Mouse (Mus musculus): ENCODE measurements around the gene Alg11. TPM values are rescaled to one million over a fixed set of nuclear protein-coding genes. Genes with fewer than 3 reads are reported as not detected.

The Alg11 gene
- polyA plus RNA-seq, 1 experiment: not detected

GRCm38 (mm10) chr8:22037022-22037421 lies 23.5 kb upstream of the Alg11 start:
- H3K27ac ChIP-seq (ENCODE audit: insufficient read depth, low read depth, low read length): no peak overlapping the region
- no peak for TF ChIP-seq CTCF (IDR thresholded peaks at IDR 0.05; ENCODE audit: insufficient read depth, low read depth, low read length)
- no peak for TF ChIP-seq POLR2A (IDR thresholded peaks at IDR 0.05; ENCODE audit: insufficient read depth, low read depth, low read length)
- H3K4me1 ChIP-seq (ENCODE audit: control insufficient read depth, insufficient read depth, low read length): peaks cover 5% of the 10 kb centered on the region; the same call in 1 of the 2 replicates
- 73% methylated on average over 7 of the region's 7 CpGs for WGBS
- H3K4me3 ChIP-seq (ENCODE audit: insufficient read depth, low read depth, low read length): no peak overlapping the region

GRCm38 (mm10) chr8:22039468-22040152 lies 20.9 kb upstream of the Alg11 start:
- Histone ChIP-seq H3K4me1 (ENCODE audit: control insufficient read depth, insufficient read depth, low read length) (peaks cover 5% of the 10 kb centered on the region; the same call in 1 of the 2 replicates), H3K27ac (ENCODE audit: insufficient read depth, low read depth, low read length) (no peak overlapping the region), H3K4me3 (ENCODE audit: insufficient read depth, low read depth, low read length) (no peak overlapping the region)
- WGBS: 14% methylated on average over 15 of the region's 15 CpGs
- TF ChIP-seq POLR2A (IDR thresholded peaks at IDR 0.05; ENCODE audit: insufficient read depth, low read depth, low read length) (no peak), CTCF (IDR thresholded peaks at IDR 0.05; ENCODE audit: insufficient read depth, low read depth, low read length) (no peak)

GRCm38 (mm10) chr8:22040153-22040509 lies 20.4 kb upstream of the Alg11 start:
- Histone ChIP-seq H3K27ac (ENCODE audit: insufficient read depth, low read depth, low read length) (no peak overlapping the region), H3K4me3 (ENCODE audit: insufficient read depth, low read depth, low read length) (no peak overlapping the region), H3K4me1 (ENCODE audit: control insufficient read depth, insufficient read depth, low read length) (peaks cover 5% of the 10 kb centered on the region; the same call in 1 of the 2 replicates)
- WGBS: 44% methylated on average over 6 of the region's 6 CpGs
- TF ChIP-seq POLR2A (IDR thresholded peaks at IDR 0.05; ENCODE audit: insufficient read depth, low read depth, low read length) (no peak), CTCF (IDR thresholded peaks at IDR 0.05; ENCODE audit: insufficient read depth, low read depth, low read length) (no peak)

GRCm38 (mm10) chr8:22042515-22042914 lies 18.0 kb upstream of the Alg11 start:
- WGBS: 81% methylated on average over 3 of the region's 3 CpGs
- no peak for TF ChIP-seq CTCF (IDR thresholded peaks at IDR 0.05; ENCODE audit: insufficient read depth, low read depth, low read length)
- no peak for TF ChIP-seq POLR2A (IDR thresholded peaks at IDR 0.05; ENCODE audit: insufficient read depth, low read depth, low read length)
- Histone ChIP-seq H3K4me3 (ENCODE audit: insufficient read depth, low read depth, low read length) (no peak overlapping the region), H3K4me1 (ENCODE audit: control insufficient read depth, insufficient read depth, low read length) (peaks cover 5% of the 10 kb centered on the region; the same call in 1 of the 2 replicates), H3K27ac (ENCODE audit: insufficient read depth, low read depth, low read length) (no peak overlapping the region)

- TF ChIP-seq POLR2A (IDR thresholded peaks at IDR 0.05; ENCODE audit: insufficient read depth, low read depth, low read length): no peak
- WGBS: 76% methylated on average over 12 of the region's 12 CpGs
- no peak overlapping the region for H3K4me3 ChIP-seq (ENCODE audit: insufficient read depth, low read depth, low read length)
- no peak overlapping the region for H3K27ac ChIP-seq (ENCODE audit: insufficient read depth, low read depth, low read length)
- H3K4me1 ChIP-seq (ENCODE audit: control insufficient read depth, insufficient read depth, low read length): peaks cover 5% of the 10 kb centered on the region; the same call in 1 of the 2 replicates
Observed at GRCm38 (mm10) chr8:22043706-22044105, 16.8 kb upstream of the Alg11 start.

GRCm38 (mm10) chr8:22047699-22048464 lies 12.6 kb upstream of the Alg11 start:
- no peak overlapping the region for H3K4me3 ChIP-seq (ENCODE audit: insufficient read depth, low read depth, low read length)
- 21% methylated on average over 2 of the region's 2 CpGs for WGBS
- TF ChIP-seq CTCF (IDR thresholded peaks at IDR 0.05; ENCODE audit: insufficient read depth, low read depth, low read length) (no peak), POLR2A (IDR thresholded peaks at IDR 0.05; ENCODE audit: insufficient read depth, low read depth, low read length) (no peak)
- no peaks in the 10 kb centered on the region for H3K4me1 ChIP-seq (ENCODE audit: control insufficient read depth, insufficient read depth, low read length)
- no peak overlapping the region for H3K27ac ChIP-seq (ENCODE audit: insufficient read depth, low read depth, low read length)

GRCm38 (mm10) chr8:22054674-22055491 lies 5.6 kb upstream of the Alg11 start:
- Histone ChIP-seq H3K27ac (ENCODE audit: insufficient read depth, low read depth, low read length) (no peak overlapping the region), H3K4me1 (ENCODE audit: control insufficient read depth, insufficient read depth, low read length) (peaks cover 3% of the 10 kb centered on the region), H3K4me3 (ENCODE audit: insufficient read depth, low read depth, low read length) (no peak overlapping the region)
- TF ChIP-seq CTCF (IDR thresholded peaks at IDR 0.05; ENCODE audit: insufficient read depth, low read depth, low read length) (no peak), POLR2A (IDR thresholded peaks at IDR 0.05; ENCODE audit: insufficient read depth, low read depth, low read length) (no peak)
- 86% methylated on average over 12 of the region's 12 CpGs for WGBS

GRCm38 (mm10) chr8:22055492-22055877 lies 5.0 kb upstream of the Alg11 start:
- TF ChIP-seq POLR2A (IDR thresholded peaks at IDR 0.05; ENCODE audit: insufficient read depth, low read depth, low read length) (no peak), CTCF (IDR thresholded peaks at IDR 0.05; ENCODE audit: insufficient read depth, low read depth, low read length) (no peak)
- H3K27ac ChIP-seq (ENCODE audit: insufficient read depth, low read depth, low read length): no peak overlapping the region
- H3K4me1 ChIP-seq (ENCODE audit: control insufficient read depth, insufficient read depth, low read length): peaks cover 4% of the 10 kb centered on the region
- 97% methylated on average over 2 of the region's 2 CpGs for WGBS
- H3K4me3 ChIP-seq (ENCODE audit: insufficient read depth, low read depth, low read length): no peak overlapping the region
